Mouse (Mus musculus) intestine, postnatal 0 days (tissue): ENCODE data around the gene Exoc3l. TPM values are rescaled to one million over a fixed set of nuclear protein-coding genes. Genes with fewer than 3 reads are reported as not detected.

Experiments used
- ATAC-seq: fragments of 200-750 bp; cut with Nextera tagmentation; 2 replicates; pipeline ENCODE4 v1.8.0; 2017; ENCODE audit warnings: mild to moderate bottlenecking, moderate TSS enrichment, moderate library complexity
- H3K27ac ChIP-seq: fragments of 300-500 bp; sonication (generic); 2 replicates; pipeline ENCODE4 v1.5.1; 2014; ENCODE audit warnings: mild to moderate bottlenecking, low read depth, low read length, moderate library complexity
- H3K27me3 ChIP-seq: fragments of 300-500 bp; sonication (generic); replicated peaks from 2 replicates; pipeline ENCODE4 v1.6.1; 2014; ENCODE audit warnings: low read length, mixed read lengths; ENCODE audit not compliant: control insufficient read depth, insufficient read depth
- H3K36me3 ChIP-seq: fragments of 300-500 bp; sonication (generic); 2 replicates; pipeline ENCODE4 v1.6.1; 2014; ENCODE audit warnings: mild to moderate bottlenecking, moderate library complexity; ENCODE audit not compliant: control insufficient read depth, insufficient read depth
- H3K4me1 ChIP-seq: fragments of 300-500 bp; sonication (generic); replicated peaks from 2 replicates; pipeline ENCODE4 v1.6.1; 2014; ENCODE audit warnings: antibody characterized with exemption, low read length, mixed read lengths; ENCODE audit not compliant: control insufficient read depth, insufficient read depth
- H3K4me2 ChIP-seq: fragments of 300-500 bp; sonication (generic); replicated peaks from 2 replicates; pipeline ENCODE4 v1.6.1; 2014; ENCODE audit warnings: low read depth, mild to moderate bottlenecking, moderate library complexity
- H3K4me3 ChIP-seq: fragments of 300-500 bp; sonication (generic); 2 replicates; pipeline ENCODE4 v1.5.1; 2014; ENCODE audit warnings: low read depth, low read length
- H3K9ac ChIP-seq: fragments of 300-500 bp; sonication (generic); 2 replicates; pipeline ENCODE4 v1.6.1; 2014; ENCODE audit warnings: mild to moderate bottlenecking, low read depth, low read length
- H3K9me3 ChIP-seq: fragments of 300-500 bp; sonication (generic); 2 replicates; pipeline ENCODE4 v1.6.1; 2016; ENCODE audit warnings: mixed run types; ENCODE audit not compliant: control insufficient read depth
- CTCF ChIP-seq: sonication (generic); IDR thresholded peaks from 2 replicates; pipeline ENCODE4 v1.5.1; 2016; ENCODE audit warnings: low read depth, mild to moderate bottlenecking, control low read depth, antibody characterized with exemption, moderate library complexity
- WGBS: fragments of 180-500 bp; shearing (Covaris S2); extraction: QIAGEN DNeasy Blood & Tissue Kit; methylation state at CpG from one replicate; pipeline ENCODE4 v1.1.7; 2014; 5-methylcytosine and 5-hydroxymethylcytosine counted together
- polyA plus RNA-seq: library from polyadenylated mRNA; unstranded; fragments of >200 nt; fragmentation: Nextera tagmentation; extraction: Ambion mirVana; gene quantifications from 2 replicates; pipeline ENCODE4 v1.2.1, GENCODE M21; 2015

Exoc3l gene
- polyA plus RNA-seq, 1 experiment from 2014 or later, result 2.5 TPM

- 39% methylated on average over 23 of the region's 23 CpGs for WGBS
- peak; percentile 60 for ATAC-seq
- peak; percentile 96 for TF ChIP-seq CTCF
- Histone ChIP-seq H3K4me1 (no peaks in the 10 kb centered on the region; the same call in 1 of the 2 replicates), H3K4me3 (no peak overlapping the region), H3K9me3 (no peaks in the 10 kb centered on the region), H3K9ac (no peak overlapping the region), H3K27ac (no peak overlapping the region), H3K4me2 (no peak overlapping the region; the same call in 1 of the 2 replicates), H3K27me3 (peaks cover 16% of the 10 kb centered on the region), H3K36me3 (no peaks in the 10 kb centered on the region)
Observed at GRCm38 (mm10) chr8:105283074-105283473, 12.8 kb downstream of the Exoc3l start.

DNA sequence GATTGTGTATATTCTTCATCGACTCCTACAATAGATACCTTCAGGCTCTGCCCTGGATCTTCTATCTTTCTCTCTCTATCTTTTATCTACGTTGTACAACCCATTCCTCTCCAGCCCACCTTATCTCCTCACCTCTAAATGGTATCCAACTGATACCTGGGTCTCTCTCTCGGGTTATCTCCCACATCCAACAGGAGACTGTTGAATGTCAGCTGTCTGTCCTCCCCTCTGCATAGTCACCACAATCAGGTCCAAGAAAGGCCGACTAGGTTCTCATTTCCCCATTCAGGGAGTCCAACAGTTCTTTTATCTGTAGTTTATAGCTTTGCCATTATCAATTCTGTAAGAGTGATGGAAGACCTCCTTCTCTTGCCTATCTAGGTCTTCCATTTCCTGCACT lies 13.7 kb downstream of the Exoc3l start:
- Histone ChIP-seq H3K27me3 (peaks cover 19% of the 10 kb centered on the region), H3K9me3 (no peaks in the 10 kb centered on the region), H3K4me3 (no peak overlapping the region), H3K4me2 (no peak overlapping the region), H3K4me1 (no peaks in the 10 kb centered on the region; the same call in 1 of the 2 replicates), H3K27ac (no peak overlapping the region), H3K36me3 (no peaks in the 10 kb centered on the region), H3K9ac (no peak overlapping the region)
- no peak for ATAC-seq
- no peak for TF ChIP-seq CTCF
- 83% methylated on average over 4 of the region's 4 CpGs for WGBS

- ATAC-seq, result no peak
- no peaks in the 10 kb centered on the region for H3K36me3 ChIP-seq
- H3K4me1 ChIP-seq, result no peaks in the 10 kb centered on the region; the same call in 1 of the 2 replicates
- no peak overlapping the region for H3K27ac ChIP-seq
- no peaks in the 10 kb centered on the region for H3K9me3 ChIP-seq
- no peak overlapping the region for H3K9ac ChIP-seq
- no peak overlapping the region for H3K4me3 ChIP-seq
- WGBS, result 86% methylated on average over 12 of the region's 12 CpGs
- TF ChIP-seq CTCF, result no peak
- H3K4me2 ChIP-seq, result no peak overlapping the region
- H3K27me3 ChIP-seq, result peaks cover 23% of the 10 kb centered on the region
Observed at GRCm38 (mm10) chr8:105281821-105282220, 14.1 kb downstream of the Exoc3l start.

- Histone ChIP-seq H3K27me3 (peaks cover 31% of the 10 kb centered on the region), H3K4me2 (no peak overlapping the region), H3K4me3 (no peak overlapping the region), H3K4me1 (peaks cover 9% of the 10 kb centered on the region), H3K36me3 (no peaks in the 10 kb centered on the region), H3K9ac (no peak overlapping the region), H3K27ac (no peak overlapping the region), H3K9me3 (no peaks in the 10 kb centered on the region)
- ATAC-seq, result no peak
- no peak for TF ChIP-seq CTCF
- 85% methylated on average over 3 of the region's 3 CpGs for WGBS
Observed at GRCm38 (mm10) chr8:105280567-105280966, 15.3 kb downstream of the Exoc3l start.

DNA sequence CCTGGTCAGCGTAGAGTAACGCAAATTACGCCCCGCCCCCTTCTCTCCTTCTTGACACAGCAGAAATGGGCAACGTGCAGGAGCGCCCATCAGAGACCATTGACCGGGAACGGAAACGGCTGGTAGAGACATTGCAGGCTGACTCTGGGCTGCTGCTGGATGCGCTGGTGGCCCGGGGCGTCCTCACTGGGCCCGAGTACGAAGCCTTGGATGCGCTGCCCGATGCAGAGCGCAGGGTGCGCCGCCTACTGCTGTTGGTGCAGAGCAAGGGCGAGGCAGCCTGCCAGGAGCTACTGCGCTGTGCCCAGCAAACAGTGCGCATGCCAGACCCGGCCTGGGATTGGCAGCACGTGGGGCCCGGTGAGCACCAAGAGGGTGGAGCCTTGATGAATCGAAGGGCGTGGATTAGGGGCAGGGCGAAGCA lies 17.0 kb downstream of the Exoc3l start:
- peak overlapping the region; percentile 27 for H3K4me3 ChIP-seq
- ATAC-seq, result peak; percentile 68
- H3K9me3 ChIP-seq, result no peaks in the 10 kb centered on the region
- H3K27ac ChIP-seq, result no peak overlapping the region
- 2% methylated on average over 28 of the region's 28 CpGs for WGBS
- peaks cover 46% of the 10 kb centered on the region for H3K27me3 ChIP-seq
- H3K4me2 ChIP-seq, result peak overlapping the region; percentile 55
- peak; percentile 65 for TF ChIP-seq CTCF
- H3K36me3 ChIP-seq, result no peaks in the 10 kb centered on the region
- peaks cover 9% of the 10 kb centered on the region for H3K4me1 ChIP-seq
- H3K9ac ChIP-seq, result no peak overlapping the region

DNA sequence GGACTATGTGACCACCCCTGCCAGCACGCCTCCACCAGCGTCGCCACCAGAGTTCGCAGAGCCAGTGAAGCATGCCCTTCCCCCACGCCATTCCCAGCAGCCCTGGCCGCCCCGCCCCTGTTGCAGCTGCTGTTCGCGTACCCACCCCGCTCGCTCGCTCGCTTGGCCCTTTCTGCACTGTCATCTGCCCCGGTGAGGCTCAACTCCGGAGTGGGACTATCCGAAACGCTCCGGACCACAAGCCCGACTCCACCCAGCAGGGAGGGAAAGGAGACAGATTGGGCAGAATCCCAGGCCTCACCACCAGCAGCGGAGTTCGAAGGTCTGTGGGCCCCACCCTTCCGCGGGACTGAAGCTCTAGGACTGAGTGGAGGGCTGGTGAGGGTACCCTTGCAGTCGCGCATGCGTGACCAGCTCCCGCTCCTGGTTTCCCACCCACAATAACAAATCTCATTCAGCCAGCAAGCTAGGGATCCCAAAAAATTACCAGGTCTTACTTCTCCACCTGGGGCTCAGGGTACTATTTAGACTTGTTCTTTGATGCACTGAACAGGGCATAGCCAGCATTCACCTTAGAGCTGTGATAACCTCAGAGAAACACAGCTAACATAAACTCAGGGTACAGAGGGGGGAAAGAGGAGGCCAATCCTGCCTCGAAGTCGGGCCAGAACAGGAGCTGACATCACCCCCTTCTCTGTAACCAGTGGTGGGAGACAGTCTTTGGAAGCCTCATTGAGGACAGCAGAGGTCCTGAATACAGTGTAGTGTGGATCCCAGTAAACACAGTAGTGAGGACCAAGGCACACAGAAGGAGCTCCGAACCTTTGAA lies 19.4 kb downstream of the Exoc3l start:
- Histone ChIP-seq H3K4me3 (peak overlapping the region; percentile 39), H3K4me1 (peaks cover 9% of the 10 kb centered on the region), H3K9ac (peak overlapping the region; percentile 11; the same call in 1 of the 2 replicates), H3K4me2 (peak overlapping the region; percentile 83), H3K27ac (no peak overlapping the region), H3K9me3 (no peaks in the 10 kb centered on the region), H3K27me3 (peaks cover 66% of the 10 kb centered on the region), H3K36me3 (no peaks in the 10 kb centered on the region)
- no peak for ATAC-seq
- 0 out of 2 replicates have a peak, but pooled peaks have one; percentile 7 for TF ChIP-seq CTCF
- WGBS, result 4% methylated on average over 30 of the region's 30 CpGs
